Mouse (Mus musculus) c-Kit-positive CD71-negative TER-119-negative erythroid progenitor cells, embryonic 14.5 days (primary cell): ENCODE results near the gene Gm13101.
"Not testable (repeated sequence)": the region's sequence is repeated elsewhere in the genome, so short reads cannot be mapped to it uniquely, and the experiment has no call there.

Source experiments
- DNase-seq: peaks from one replicate; pipeline ENCODE4 v3.0.0-alpha.2; 2013; ENCODE audit warnings: low read depth

Gene Gm13101

DNA sequence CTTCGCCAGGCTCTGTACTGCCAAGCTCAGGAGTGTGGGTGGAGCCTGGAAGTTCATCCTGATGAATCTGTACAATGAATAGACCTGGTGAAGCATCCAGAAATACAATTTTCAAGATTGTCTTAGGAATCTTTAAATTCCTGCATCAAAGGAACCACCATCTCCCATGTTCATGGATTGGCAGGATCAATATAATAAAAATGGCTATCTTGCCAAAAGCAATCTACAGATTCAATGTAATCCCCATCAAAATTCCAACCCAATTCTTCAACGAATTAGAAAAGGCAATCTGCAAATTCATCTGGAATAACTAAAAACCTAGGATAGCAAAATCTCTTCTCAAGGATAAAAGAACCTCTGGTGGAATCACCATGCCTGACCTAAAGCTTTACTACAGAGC is at the start of gene Gm13101:
Gm13101 (minus strand) TSS at position 101 of the 400 bp plus-strand sequence.
- not testable (repeated sequence) for DNase-seq

DNA sequence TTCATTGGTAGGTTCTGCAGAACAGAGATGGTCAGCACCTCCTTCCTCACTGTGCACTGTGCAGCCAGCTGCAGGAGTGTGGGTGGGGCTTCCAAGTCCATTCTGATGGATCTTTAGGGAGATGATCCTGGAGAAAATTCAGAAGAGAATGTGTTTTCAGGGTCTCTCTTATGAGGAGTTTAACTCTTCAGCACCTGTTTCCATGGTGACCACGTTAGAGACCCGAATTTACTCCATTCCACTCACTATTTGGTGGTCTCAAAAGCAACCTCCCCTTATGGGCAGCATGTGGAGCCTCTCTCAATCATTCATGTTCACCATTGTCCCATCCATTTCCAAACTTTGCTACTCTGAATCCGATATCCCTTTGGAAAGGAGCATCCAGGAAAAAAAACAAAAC is 27.5 kb upstream of the Gm13101 start, which contains the start of gene Pramef17:
Pramef17 (minus strand) TSS at position 101 of the 400 bp plus-strand sequence.
- DNase-seq: not testable (repeated sequence)

DNA sequence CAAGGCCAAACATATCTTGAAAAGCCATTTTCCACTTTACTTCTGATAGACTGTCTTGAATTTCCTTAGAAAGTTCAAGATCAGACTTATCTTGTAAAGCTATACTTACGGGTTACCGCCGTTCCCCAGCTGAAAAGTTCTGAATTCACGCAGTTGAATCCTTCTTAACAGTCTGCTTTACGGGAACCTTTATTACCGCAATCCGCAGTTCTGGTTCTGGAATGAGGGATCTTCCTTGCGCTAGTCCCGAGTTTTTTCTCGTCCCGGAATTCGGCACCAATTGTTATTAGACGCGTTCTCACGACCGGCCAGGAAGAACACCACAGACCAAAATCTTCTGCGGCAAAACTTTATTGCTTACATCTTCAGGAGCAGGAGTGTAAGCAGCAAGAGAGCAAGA is 21.4 kb upstream of the Gm13101 start:
- not testable (repeated sequence) for DNase-seq

DNA sequence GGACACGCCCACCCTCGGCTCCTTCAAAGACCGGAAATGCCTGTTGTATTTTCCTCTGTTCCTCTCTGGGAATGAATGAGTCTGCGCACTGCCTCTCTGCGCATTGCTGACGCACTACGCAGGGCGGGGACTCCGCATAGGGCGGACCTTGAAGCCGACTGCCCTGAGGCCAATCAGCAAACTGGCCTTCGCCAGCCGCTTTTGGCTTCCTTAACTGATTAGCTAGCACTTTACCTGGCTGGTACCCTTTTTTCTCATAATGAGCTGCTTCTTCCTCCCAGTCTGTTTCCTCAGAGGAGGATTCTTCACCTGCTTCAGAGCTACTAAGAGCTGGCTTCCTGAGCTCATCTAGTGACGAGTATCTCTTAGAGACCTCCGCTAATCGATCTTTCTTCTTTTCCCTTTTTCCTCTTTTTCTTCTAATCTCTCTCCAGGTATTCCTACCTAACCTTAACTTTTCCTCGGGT is 20.8 kb upstream of the Gm13101 start:
- DNase-seq: not testable (repeated sequence)

DNA sequence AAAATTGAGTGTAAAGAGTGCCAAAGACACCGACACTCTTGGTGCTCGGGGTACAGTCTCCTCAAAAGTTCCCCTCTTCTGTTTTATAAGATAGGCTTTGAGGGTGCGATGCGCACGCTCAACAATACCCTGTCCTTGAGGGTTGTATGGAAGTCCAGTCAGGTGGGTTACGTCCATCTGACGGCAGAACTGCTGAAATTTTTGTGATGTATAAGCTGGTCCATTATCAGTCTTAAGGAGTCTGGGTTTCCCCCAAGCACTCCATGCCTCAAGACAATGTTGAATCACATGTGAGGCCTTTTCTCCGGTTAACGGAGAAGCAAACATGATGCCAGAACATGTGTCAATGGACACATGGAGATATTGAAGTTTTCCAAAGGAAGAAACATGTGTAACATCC is 19.0 kb upstream of the Gm13101 start:
- DNase-seq: not testable (repeated sequence)

DNA sequence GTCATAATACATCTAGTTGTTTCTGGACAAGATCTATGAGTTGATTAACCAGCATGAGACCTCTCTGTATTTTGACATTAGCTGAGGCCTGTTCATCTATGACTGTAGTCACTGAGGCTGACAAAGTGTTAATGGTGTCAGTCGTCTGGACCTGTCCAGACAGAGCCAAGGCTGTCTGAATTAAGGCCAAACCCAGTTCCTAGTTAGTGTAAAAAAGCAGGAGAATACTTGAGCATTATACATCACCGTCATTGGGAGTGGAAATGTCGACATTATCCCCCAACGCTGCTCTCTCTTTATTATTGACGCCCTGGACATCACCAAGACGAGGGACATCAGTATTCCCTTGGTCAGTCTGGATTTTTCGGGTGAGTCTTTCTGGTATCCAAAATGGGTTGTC is 18.4 kb upstream of the Gm13101 start:
- DNase-seq: not testable (repeated sequence)

DNA sequence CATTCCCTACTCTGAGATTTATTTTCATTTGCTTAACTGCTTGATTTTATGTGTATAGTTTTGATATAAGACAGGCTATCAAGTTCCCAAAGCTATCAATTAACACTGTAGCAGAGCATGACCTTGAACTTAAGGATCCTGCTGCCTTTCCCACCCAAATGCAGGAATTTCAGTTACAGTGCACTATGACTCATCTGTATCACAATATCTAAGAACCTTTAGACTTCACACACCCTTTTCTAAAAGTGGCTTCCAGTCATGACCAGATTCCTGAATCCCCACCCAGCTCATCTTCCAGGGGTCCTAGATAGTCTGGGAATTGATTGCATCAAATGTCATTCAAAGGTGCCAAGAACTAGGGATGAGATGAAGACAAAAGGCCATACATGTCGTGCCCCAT is 16.7 kb upstream of the Gm13101 start:
- DNase-seq: not testable (repeated sequence)

DNA sequence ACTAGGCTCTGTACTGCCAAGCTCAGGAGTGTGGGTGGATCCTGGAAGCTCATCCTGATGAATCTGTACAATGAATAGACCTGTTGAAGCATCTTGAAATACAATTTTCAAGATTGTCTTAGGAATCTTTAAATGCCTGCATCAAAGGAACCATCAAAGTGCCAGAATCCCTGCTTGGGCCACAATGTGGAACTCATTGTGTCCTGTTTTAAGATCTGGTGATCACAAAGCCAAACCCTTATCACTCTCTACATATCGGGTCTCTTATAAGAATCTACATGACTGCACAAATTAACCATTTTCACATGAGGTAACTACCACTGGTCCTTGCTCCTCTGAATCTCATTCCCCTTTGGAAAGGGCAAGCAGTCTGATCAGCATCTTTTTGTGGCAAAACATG is 15.8 kb downstream of the Gm13101 start, which contains the start of gene Pramef25:
Pramef25 (minus strand) TSS at position 101 of the 400 bp plus-strand sequence.
- not testable (repeated sequence) for DNase-seq
